Mouse (Mus musculus) embryonic fibroblast, embryonic 13.5 days (primary cell): Measurements from ENCODE around the gene Gpc2.
A peak's percentile ranks its signal among the peaks of the same experiment; 100 is the strongest.

Source experiments
- CTCF ChIP-seq: IDR thresholded peaks from 2 replicates; pipeline ENCODE4 v1.5.1; 2011; ENCODE audit warnings: mild to moderate bottlenecking, control low read depth, low read length, moderate library complexity, borderline replicate concordance; ENCODE audit not compliant: insufficient read depth
- POLR2A ChIP-seq: IDR thresholded peaks from 2 replicates; pipeline ENCODE4 v1.6.1; 2011; ENCODE audit warnings: low read depth, mild to moderate bottlenecking, control low read depth, low read length, moderate library complexity

DNA sequence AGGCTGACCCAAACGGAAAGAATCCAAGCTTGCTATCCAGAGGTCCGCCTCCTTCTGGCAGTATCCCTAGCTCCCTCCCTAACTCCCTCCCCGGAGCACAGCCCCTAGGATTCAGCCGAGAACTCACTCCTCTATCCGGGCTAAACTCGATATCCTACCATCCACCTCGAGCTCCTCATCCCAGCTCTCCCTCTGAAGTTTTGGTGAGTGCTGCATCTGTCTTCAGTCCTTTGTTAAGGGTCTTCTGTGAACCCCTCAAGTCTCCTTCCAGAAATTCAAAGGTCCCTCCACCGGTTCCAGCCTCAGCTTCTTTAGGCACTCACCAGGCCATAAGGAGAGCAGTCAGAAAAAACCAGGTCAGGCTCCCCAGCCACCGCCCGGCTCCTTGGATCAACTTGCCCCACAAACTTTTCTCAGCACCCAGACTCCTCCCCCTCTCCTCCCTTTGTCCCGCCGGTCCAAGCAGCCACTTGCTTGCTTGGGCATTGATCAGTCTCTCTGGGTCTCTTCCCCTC is 7.3 kb downstream of the Gpc2 start, which contains the start of gene Gal3st4:
- TF ChIP-seq CTCF (no peak), POLR2A (peak; percentile 76)
